ENCODE assay signal across 9 mouse cellular contexts in the genomic region with DNA sequence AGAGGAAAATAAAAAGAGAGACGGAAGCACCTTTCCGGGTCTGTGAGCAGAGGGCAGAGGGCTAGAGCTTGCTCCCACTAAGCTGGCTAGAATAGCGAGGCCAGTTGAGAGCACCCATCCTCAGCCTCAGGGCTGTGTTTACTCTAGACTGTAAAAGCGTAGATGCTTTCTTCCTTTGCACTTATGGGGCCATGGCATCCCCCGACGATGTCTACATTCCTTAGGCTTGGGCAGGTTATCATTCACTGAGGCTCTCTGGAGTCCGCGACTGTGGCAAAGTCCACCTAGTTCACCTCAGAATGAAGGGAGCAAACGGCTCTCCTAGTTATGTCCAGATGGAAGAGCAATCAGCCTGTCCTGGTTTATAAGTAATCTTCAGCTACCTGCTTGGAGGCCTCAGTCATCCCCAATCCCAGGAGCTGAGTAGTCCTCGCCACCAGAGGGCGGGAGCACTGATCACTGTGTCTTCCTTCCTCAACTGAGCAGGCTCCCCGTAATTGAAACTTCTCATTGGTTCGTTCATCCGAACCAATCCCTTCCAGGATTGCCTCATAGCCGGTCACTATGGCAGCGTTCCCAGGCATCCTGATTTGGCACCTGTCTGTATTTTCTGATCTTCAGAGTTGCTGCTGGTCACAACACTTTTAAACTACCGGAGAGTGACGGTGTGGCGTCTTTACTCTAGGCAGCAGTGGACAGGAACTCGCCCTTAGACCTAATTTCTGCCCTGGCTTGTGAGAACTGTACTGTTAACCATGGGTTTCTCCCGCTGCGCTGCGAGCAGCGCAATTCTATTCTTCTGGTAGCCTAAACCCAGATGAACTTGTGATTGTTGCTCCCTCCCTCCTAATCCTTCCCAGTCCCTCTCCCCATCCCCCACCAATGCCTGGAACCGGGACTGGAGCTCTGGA. TPM values are rescaled to one million over a fixed set of nuclear protein-coding genes. Genes with fewer than 3 reads are reported as not detected.
A peak's percentile ranks its signal among the peaks of the same experiment; 100 is the strongest.
DNase-seq lines count a peak whose midpoint lies in the region; ATAC-seq and TF ChIP-seq lines count a peak whose summit lies in the region.
"Had no signal": no experiment of that assay in that cellular context is flagged by ENCODE, and none has a peak within 500 bp of the region (broad histone marks: within the 10 kb centered on the region; RNA-seq: fewer than 3 reads in every experiment).

No protein-coding gene starts in this region.

- H3K9ac ChIP-seq in ES-E14 (ENCODE audit: insufficient read depth, low read depth, low read length, poor library complexity, severe bottlenecking), result no peak overlapping the region
- H3K9ac ChIP-seq in liver, postnatal 0 days (replicated peaks), result 0 out of 2 replicates have a peak overlapping the region, but pooled peaks have one; percentile 5
- 0 out of 2 replicates have a peak overlapping the region, but pooled peaks have one; percentile 33 for H3K9ac ChIP-seq in neural tube, embryonic 14.5 days (replicated peaks; ENCODE audit: low read depth, low read length)

- ATAC-seq in frontal cortex, adult (ENCODE audit: low TSS enrichment), result peak; percentile 99
- ATAC-seq in liver, postnatal 0 days, result peak; percentile 95
- ATAC-seq in neural tube, embryonic 14.5 days (ENCODE audit: low read depth), result peak; percentile 98

- peaks cover 3 to 4% of the 10 kb centered on the region in 2 experiments; a peak in 1 of 4 replicates for H3K4me1 ChIP-seq in ES-E14 (ENCODE audit: control insufficient read depth in 2 of 2, insufficient read depth in 2 of 2, low read length in 2 of 2, poor library complexity in 1 of 2)
- peaks cover 8% of the 10 kb centered on the region for H3K4me1 ChIP-seq in liver, postnatal 0 days (ENCODE audit: insufficient read depth)
- H3K4me1 ChIP-seq in neural tube, embryonic 14.5 days (ENCODE audit: control insufficient read depth, insufficient read depth, low read length), result no peaks in the 10 kb centered on the region
- peaks cover 4% of the 10 kb centered on the region for H3K4me1 ChIP-seq in testis, adult 2 months (ENCODE audit: control insufficient read depth, insufficient read depth, low read length)

- in situ Hi-C loops in ES-E14 (cut with MboI; ENCODE audit: low sequenced_read_pairs in 2 of 2, unreplicated experiment in 2 of 2), result no loop called here

- peak overlapping the region; percentile 63 for H3K4me2 ChIP-seq in liver, postnatal 0 days (ENCODE audit: low read depth, low read length)
- H3K4me2 ChIP-seq in neural tube, embryonic 14.5 days (ENCODE audit: low read depth, low read length), result peak overlapping the region; percentile 70

- WGBS in liver, postnatal 0 days (ENCODE audit: insufficient replicate concordance), result 24% methylated on average over 25 of the region's 25 CpGs
- 26% methylated on average over 25 of the region's 25 CpGs for WGBS in neural tube, embryonic 14.5 days

- H3K9me3 ChIP-seq in ES-E14 (ENCODE audit: control insufficient read depth, insufficient read depth, low read depth, low read length), result no peaks in the 10 kb centered on the region
- no peaks in the 10 kb centered on the region for H3K9me3 ChIP-seq in liver, postnatal 0 days (ENCODE audit: low read length)
- H3K9me3 ChIP-seq in neural tube, embryonic 14.5 days (ENCODE audit: control insufficient read depth, low read length), result no peaks in the 10 kb centered on the region

- no peak for TF ChIP-seq POLR2A in testis, adult 2 months (IDR thresholded peaks at IDR 0.05; ENCODE audit: control insufficient read depth, low read depth, low read length)

- H3K36me3 ChIP-seq in ES-E14 (ENCODE audit: control insufficient read depth, insufficient read depth, low read length, poor library complexity, severe bottlenecking), result no peaks in the 10 kb centered on the region
- no peaks in the 10 kb centered on the region for H3K36me3 ChIP-seq in liver, postnatal 0 days (replicated peaks; ENCODE audit: insufficient read depth, low read length)
- no peaks in the 10 kb centered on the region for H3K36me3 ChIP-seq in neural tube, embryonic 14.5 days (ENCODE audit: control insufficient read depth, insufficient read depth, low read length)
- H3K36me3 ChIP-seq in testis, adult 2 months (ENCODE audit: control insufficient read depth, insufficient read depth, low read length), result no peaks in the 10 kb centered on the region

- peak; percentile 75 for DNase-seq in ES-E14 (ENCODE audit: low read depth, low spot score)
- peak; percentile 56 for DNase-seq in cerebellum, adult 9-11 months
- peak; percentile 87 for DNase-seq in heart, postnatal 4 days
- peak; percentile 73 to 85 for DNase-seq in layer of hippocampus, adult 18-20 months (ENCODE audit: low spot score in 2 of 2)
- DNase-seq in liver, postnatal 0 days, result peak; percentile 81

- H3K4me3 ChIP-seq in ES-E14 (ENCODE audit: insufficient read depth in 1 of 2, low read depth in 1 of 2, low read length in 2 of 2, poor library complexity in 1 of 2, severe bottlenecking in 1 of 2), result peak overlapping the region; percentile 45 to 60
- peak overlapping the region; percentile 30 for H3K4me3 ChIP-seq in liver, postnatal 0 days (ENCODE audit: low read depth, low read length)
- H3K4me3 ChIP-seq in neural tube, embryonic 14.5 days (ENCODE audit: low read depth, low read length), result peak overlapping the region; percentile 34
- H3K4me3 ChIP-seq in testis, adult 2 months (ENCODE audit: control insufficient read depth, low read depth, low read length), result peak overlapping the region; percentile 28

- H3K27ac ChIP-seq in ES-E14 (ENCODE audit: insufficient read depth, low read depth, low read length, poor library complexity, severe bottlenecking), result no peak overlapping the region
- H3K27ac ChIP-seq in liver, postnatal 0 days (ENCODE audit: low read depth), result no peak overlapping the region
- H3K27ac ChIP-seq in neural tube, embryonic 14.5 days (ENCODE audit: low read depth, low read length), result no peak overlapping the region
- no peak overlapping the region for H3K27ac ChIP-seq in testis, adult 2 months (ENCODE audit: control insufficient read depth, insufficient read depth, low read depth, low read length)

- TF ChIP-seq CTCF in liver, postnatal 0 days (IDR thresholded peaks at IDR 0.05; ENCODE audit: low read depth), result peak; percentile 80
- peak; percentile 27; the same call in 1 of the 2 replicates for TF ChIP-seq CTCF in testis, adult 2 months (IDR thresholded peaks at IDR 0.05; ENCODE audit: control insufficient read depth, insufficient read depth, insufficient replicate concordance, low read depth, low read length)

- no peak for TF ChIP-seq EP300 in liver, postnatal 0 days (IDR thresholded peaks at IDR 0.05; ENCODE audit: low read depth)

- H3K27me3 ChIP-seq in liver, postnatal 0 days (ENCODE audit: insufficient read depth, low read length), result no peaks in the 10 kb centered on the region
- no peaks in the 10 kb centered on the region for H3K27me3 ChIP-seq in neural tube, embryonic 14.5 days (ENCODE audit: control insufficient read depth, insufficient read depth, low read length)
- H3K27me3 ChIP-seq in testis, adult 2 months (ENCODE audit: control insufficient read depth, insufficient read depth, low read length), result no peaks in the 10 kb centered on the region

TF ChIP-seq in ES-E14, 5 proteins besides CTCF, POLR2A, EP300 and RAD21:
- TF ChIP-seq ZC3H11A (IDR thresholded peaks at IDR 0.05; ENCODE audit: borderline replicate concordance, low read depth, low read length) (no peak), HCFC1 (IDR thresholded peaks at IDR 0.05; ENCODE audit: borderline replicate concordance, insufficient read depth, low read length) (no peak), CHD2 (IDR thresholded peaks at IDR 0.05; ENCODE audit: low read depth, low read length) (no peak), ZNF384 (IDR thresholded peaks at IDR 0.05; ENCODE audit: low read depth, low read length) (no peak), MAFK (IDR thresholded peaks at IDR 0.05; ENCODE audit: insufficient read depth, low read depth, low read length) (no peak)

RNA-seq across cellular contexts. Expression of a gene that starts 23.2 kb away (rescaled TPM):
- 0.53 and 1.6 TPM in 2 replicates for total RNA-seq in ES-E14 (2012; rRNA removed)
- 1 to 10 TPM; 2.5 to 3.4 TPM for total RNA-seq in heart, postnatal 4 days (2021)
- 10 to 100 TPM; 78.2 to 91.3 TPM for total RNA-seq in layer of hippocampus, adult 18-20 months (2021)
- polyA plus RNA-seq in liver, postnatal 0 days (2015; fragmentation: Nextera tagmentation; extraction: Ambion mirVana), result 1.3 and 1.6 TPM in 2 replicates
- 0.74 and 1.8 TPM in 2 replicates for polyA plus RNA-seq in neural tube, embryonic 14.5 days (2014; fragmentation: Nextera tagmentation; extraction: Ambion mirVana)
- polyA plus RNA-seq in testis, adult 2 months (2012; rRNA removed), result 2.1 and 2.2 TPM in 2 replicates

RNA-seq across cellular contexts. Expression of a gene that starts 55.4 kb away (rescaled TPM):
- 0.13 TPM in 1 of 2 replicates, not detected in the other for total RNA-seq in ES-E14 (2012; rRNA removed)
- not detected for total RNA-seq in heart, postnatal 4 days (2021)
- not detected for total RNA-seq in layer of hippocampus, adult 18-20 months (2021)
- polyA plus RNA-seq in liver, postnatal 0 days (2015; fragmentation: Nextera tagmentation; extraction: Ambion mirVana), result not detected in 2 replicates
- not detected in 2 replicates for polyA plus RNA-seq in neural tube, embryonic 14.5 days (2014; fragmentation: Nextera tagmentation; extraction: Ambion mirVana)
- polyA plus RNA-seq in testis, adult 2 months (2012; rRNA removed), result 48.5 and 55.1 TPM in 2 replicates
- total RNA-seq: adrenal gland, postnatal 4 days had no signal

Comparison
In these comparisons a context has a peak if more than half of its experiments do, and no peak if none do; other contexts are left out.
1. RNA of a gene that starts 23.2 kb away (total RNA-seq): 78.2 to 91.3 TPM in layer of hippocampus, adult 18-20 months; 2.5 to 3.4 TPM in heart, postnatal 4 days and 0.53 to 1.6 TPM in ES-E14; every median in the first group is over 10 times any median in the second.
2. Peak in every context shown above with its lines, with median percentiles within 50 percentile points of each other: DNase-seq, H3K4me3 ChIP-seq and ATAC-seq.